Mouse (Mus musculus): ENCODE measurements around the gene Proser2.
"Not testable (repeated sequence)": the region's sequence is repeated elsewhere in the genome, so short reads cannot be mapped to it uniquely, and the experiment has no call there.

Gene Proser2

DNA sequence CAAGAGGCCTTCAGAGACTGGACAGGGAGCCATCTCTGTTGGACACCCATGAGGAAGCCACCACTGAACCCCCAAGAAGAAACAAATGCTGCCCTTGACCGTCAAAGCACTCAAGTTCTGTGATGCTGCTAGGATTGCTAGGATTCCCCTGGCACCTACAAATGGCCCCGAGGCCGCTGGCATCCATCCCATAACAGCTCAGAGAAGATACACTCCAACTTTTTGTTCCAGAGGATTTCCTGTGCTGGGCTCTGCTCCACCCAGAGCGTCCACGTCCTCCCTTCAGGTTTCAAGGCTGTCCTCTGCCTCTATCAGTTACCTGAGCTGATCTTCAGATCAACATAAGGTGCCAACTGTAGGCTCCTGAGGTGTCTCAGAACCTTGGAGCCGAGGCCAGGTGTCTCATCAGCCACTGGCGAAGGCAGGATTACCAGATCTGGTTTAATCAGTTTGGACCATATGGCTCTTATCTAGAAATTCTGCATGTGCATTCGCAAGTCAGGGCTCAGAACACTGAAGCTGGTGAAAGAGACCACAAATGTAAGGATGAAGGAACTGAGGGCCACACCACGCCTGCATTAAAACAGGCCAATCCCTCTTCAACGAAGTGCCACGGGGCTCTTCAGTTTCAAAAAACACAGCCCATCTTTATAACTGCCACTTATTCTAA lies 1.7 kb downstream of the Proser2 start:
- DNase-seq = no peak

DNA sequence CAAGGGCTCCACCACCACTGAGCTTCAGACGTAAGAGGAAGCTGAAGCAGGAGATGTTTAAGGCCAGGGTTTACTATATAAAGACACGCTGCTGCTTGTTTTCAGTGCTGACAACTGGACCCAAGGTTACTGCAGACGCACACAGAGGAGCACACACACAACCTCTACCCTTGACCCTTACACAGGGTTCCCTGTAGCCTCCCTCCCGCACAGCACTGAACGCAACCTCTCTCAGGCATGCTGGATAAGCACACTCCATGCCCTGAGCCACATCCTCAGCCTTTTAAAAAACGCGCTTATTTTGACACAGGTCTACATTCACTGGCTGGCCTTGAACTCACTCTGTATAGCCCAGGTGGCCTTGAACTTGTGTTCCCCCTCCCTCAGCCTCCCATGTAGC lies 7.0 kb downstream of the Proser2 start:
- DNase-seq = no peak

DNA sequence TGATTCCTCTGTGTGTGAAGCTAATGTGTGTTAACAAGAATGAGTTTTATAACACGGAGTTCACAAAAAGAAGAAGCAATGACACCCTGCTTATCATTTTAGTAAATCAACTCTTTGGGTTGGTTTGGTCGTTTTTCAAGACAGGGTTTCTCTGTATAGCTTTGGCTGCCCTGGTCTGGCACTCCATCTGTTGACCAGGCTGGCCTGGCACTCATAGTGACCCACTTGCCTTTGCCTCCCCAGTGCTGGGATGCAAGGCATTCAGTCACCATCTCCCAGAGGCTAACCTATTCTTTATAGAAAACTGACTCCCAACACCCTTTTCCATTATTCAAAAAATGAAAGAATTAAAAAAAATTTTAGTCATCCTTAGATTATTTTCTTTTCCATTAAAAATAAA lies 8.9 kb downstream of the Proser2 start:
- no peak for DNase-seq

DNA sequence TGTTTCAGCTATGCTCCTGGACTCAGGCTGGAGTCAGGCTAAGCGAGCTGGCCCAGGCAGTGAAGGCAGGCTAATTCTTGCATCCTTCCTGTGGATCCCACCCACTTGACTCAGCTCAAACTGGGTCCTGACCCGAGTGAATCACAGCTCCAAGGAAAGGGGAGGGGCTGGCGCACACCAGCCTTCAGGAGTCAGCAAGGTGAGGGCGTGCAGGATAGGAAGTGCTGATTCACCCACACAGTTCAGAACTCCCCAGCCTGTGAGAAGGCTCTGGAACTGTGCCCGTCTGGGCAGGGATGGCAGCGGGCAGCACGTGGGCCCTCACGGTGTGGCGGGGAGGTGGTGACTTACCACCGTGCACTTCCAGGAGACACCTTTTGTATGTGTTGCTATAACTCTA lies 11.8 kb downstream of the Proser2 start:
- no peak for DNase-seq

DNA sequence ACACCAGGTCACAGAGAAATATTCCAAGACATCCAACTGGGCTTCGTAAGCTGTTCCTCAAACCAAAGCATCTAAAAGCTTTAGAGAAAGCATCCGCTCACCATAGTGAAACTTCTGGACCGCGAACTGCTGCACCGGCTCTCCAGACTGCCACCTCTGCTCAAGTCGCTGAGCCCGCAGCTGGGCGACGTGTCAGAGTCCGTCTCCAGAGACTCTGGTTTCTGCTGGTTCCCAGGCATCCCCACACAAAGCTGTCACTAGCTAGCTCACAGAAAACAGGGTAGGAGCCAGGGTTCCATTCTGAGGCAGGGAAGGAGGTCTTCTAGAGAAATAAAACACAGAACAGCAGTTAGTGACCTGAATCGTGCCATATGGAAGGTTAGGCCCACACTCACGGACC lies 16.2 kb downstream of the Proser2 start:
- no peak for DNase-seq

DNA sequence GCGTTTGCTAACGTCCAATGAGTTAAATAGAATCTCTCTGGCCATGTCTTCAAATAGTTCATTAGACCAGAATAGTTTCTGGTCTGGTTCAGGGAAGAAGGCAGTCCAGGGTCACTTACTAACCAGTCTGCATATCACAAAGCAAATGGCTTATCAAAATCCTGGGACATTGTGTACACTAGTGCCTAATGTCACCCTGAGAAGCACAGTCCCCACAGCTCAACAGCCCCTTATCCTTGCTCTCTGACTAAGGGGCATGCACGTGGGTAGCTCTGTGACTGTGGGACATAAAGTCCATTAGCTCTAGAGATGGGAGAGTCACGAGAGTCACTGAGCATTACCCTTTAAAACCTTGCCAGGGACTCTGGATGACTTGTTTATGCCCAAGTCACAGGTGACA lies 17.4 kb downstream of the Proser2 start:
- no peak for DNase-seq

DNA sequence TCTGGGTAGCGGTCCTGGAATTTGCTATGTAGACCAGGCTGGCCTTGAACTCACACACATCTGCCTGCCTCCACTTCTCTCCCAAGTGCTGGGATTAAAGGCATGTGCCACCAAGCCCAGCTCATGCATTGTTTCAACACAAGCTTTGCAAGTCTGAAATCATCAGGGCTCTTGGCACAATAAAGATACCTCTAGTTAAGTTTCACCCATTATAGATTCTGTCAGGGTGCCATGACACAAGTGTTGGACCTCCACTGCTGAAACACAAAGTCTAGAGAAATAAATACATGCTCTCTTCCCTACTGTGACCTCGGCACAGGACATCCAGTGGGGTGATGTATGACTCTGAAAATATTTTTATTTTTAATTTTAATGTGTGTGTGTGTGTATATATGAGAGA lies 24.6 kb downstream of the Proser2 start:
- DNase-seq = no peak

DNA sequence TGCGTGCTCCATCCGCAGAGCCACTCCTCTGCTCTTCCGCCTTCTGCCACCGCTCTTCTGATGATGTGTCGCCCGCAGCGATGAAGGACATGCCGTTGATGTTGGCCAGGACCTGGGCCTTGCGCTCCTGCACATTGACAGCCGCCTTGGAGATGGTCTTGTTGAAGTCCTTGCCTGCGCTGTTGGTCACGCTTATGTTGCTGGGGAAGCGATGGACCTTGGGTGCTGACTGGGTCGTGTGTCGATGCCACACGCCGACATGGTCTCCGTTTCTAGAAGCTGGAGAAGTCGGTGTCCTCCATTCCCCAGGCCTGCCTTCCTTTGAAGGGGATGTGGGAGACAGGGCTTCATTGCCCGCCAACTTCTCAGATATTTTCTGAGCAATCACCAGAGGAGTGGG lies 29.3 kb downstream of the Proser2 start:
- DNase-seq = no peak

DNA sequence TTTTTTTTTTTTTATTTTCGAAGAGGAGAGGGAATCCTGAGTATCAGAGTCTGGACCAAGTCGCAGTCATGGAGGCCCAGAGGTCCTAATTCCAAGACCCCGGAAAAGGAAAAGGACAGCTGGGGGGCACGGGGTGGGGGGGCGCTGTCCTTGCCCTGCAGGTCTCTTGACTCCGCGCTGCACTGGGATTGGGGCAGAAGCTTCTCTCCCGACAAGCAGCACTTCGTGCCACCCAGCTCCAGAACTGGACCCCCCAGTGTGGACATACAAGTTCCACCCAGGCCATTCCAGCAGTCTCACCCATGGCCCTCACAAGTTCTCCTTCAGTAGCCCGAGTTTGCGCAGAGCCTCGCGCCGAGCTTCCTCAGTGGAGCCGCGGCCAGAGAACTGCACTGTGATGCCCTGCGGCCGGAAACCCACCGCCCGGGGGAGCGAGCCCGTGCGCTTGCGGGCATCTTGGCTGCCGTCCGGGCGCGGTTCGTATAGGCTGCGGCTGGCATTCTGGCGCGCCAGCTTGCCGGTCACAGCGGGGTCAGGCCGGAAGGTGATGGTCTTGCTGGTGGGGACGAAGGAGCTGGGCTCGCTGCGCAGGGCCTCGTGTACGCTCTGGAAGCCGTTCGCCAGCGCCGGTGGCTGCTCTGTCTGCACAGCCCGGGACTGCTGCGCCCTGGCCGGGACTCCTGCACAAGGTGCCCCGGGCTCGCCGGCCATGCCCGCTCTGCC lies 29.8 kb downstream of the Proser2 start:
- no peak for DNase-seq

DNA sequence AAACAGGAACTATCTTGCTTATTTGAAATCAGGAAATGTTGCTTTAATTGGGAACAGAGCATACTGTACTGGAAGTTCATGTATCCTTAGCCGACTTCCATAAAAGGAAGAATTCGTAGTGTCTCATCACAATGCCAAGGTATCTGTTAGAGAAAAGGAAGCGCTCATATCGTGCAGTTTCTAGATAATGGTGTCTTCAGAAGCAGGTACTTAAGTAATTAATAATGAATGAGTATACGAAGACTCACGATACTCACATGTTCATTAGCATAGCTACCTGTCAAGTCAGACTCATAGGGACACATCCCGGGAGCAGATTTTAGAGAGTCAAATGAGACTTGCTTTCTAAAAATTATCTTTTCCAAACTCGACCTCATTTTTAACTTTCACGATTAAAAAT lies 30.6 kb downstream of the Proser2 start:
- DNase-seq = no peak

DNA sequence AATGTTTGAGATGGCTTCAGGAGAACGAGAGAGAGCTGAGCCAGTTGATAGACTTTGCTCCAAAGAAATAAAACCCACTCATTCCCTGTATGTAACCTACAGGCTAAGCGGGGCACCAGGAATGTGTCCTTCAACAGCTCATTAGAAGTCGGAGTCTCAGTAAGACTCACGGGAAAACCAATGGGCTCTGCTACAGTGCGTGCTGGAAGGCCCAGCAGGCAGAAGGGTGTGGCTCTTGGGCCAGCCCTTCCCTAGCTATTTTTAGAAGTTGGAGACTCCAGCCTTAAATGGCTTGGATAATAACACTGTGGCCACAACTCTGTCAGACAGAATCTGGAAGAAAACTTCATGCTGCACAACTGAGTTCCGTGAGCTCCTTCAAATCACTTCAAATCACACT lies 31.1 kb downstream of the Proser2 start:
- no peak for DNase-seq

DNA sequence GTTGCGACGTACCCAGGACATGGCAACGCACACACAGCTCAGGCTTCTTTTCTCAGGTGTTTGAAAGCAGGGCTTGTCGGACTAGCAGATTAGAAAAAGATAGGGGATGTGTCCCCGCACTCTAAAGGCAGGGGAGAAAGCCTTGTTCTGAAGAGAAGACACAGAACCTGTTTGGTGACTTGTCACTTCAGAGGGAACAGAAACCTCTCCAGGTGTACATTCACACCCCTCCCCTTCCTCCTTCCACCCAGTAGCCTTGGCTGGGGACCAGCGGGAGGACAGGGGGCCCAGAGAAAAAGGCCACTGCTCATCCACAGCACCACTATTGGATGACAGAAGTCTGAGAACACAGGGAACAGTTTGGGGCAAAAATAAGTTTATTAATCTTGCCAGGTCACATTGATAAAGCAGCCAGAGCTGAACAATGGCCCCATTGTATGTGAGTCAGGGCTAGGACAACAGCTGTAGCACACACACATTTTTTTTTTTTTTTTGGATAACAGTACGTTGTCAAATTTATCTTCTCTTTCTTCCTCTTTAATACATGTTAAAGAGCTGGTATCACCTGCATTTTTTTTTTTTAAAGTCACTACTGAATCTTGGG lies 32.8 kb downstream of the Proser2 start:
- no peak for DNase-seq

DNA sequence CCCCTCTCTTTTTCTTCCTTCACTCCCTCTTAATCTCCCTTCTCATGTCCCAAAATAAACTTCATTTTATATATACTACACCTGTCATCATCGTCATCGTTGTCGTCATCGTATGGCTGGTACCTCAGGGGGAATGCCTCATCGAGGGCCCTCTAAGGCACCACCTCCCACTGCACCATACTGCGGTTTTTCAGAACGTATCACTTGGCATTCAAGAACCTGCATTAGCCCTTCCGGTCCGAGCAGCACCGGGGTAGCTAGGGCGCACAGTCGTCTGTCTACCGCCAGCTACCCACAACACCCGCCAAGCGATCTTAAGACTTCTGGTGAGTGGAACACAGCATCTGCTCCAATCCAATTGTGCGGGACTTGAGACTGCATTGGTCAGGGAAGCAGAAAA lies 40.1 kb downstream of the Proser2 start:
- DNase-seq = not testable (repeated sequence)

DNA sequence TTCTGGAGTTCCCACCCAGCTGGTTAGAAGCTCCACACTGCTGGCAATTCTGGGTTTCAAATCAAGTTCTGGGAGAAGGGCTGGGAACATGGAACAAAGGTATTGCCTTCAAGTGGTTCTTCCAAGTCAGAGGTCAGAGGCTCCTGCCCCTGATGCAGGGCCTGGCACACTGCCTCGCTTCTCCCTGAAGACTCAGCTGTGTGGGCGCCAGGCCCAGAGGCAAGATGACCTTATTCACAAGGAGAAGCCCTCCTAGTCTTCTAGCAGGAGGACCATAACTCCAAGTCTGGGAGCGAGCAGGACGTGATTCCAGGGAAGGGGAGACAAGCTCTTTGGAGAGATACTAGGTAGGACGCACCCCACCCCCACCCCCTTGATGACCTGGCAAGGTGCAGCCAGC lies 42.9 kb downstream of the Proser2 start:
- no peak for DNase-seq

DNA sequence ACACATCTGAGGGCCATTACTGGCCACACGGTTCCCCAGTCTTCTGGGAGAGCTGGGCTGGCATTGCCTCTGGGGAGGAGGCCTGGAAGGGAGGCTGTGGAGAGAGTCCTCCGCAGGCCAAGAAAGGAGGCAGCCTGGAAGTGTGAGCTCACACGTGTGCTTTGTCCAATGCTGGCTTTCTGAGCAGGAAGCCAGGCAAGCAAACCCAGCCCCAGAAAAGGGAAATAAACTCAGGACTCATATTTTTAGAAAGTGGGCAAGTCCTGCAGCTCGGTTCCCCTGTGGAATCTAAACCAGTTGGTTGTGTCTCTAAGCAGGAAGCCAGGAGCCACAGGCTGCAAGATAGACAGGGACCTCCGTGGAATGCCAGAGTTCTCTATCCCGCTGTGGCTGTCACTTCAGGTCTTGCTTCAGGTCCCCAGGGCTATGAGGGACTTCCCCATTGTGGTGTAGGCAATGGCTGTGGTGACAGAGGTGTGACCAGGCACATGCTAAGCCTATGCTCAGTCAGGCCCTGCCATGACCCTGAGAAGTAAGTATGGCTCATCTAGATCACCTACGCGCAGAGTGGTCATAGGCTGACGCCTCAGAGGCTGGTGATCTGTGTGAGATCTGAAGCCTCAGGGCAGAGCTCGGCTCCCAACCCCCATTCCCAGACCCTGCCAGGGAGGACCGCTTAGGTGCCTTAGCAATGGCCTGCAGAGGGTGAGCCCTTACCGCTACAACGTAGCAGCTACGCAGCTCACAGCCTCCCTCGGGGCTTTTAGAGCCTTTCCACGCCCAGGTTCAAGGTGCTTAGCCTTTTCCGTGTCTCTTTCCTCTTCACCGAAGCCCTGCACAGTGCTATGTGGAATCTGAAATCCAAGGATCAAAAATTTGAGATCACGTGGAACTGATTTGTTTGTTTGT lies 44.1 kb downstream of the Proser2 start:
- DNase-seq = no peak

DNA sequence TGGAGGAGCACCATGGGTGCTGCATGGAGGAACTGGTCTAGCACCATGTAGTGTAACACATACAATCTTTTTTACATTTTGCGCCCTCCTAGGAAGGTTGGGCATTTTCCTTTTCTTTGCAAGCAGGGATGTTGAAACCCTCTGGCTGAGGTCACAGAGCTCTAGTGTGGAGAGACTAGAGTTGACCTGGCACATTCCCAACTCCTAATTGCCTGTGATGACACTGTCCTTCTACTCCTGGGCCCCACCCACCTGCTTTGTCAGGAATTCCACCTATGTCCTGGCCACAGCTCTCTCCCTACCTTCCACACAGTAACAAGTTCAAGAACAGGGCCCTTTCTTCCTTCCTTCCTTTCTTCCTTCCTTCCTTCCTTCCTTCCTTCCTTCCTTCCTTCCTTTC lies 46.3 kb downstream of the Proser2 start:
- DNase-seq = no peak

DNA sequence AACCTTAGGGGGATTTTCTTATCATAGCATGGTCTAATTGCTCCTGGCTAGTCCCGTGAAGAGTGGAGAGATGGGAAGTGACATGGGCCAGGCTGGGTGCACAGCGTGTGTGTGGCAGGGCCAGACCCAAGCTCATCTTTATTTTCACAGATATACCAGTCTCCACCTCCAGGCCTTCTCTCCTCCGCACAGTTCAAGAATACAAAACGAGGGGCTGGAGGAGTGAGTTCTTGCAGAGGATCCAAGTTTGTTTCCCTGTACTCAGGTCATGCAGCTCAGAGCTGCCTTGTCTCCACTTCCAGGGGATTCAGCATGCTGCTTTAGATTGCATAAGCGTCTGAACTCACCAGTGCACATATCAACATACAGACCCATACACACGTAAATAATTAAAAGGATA lies 47.4 kb downstream of the Proser2 start:
- DNase-seq = no peak

DNA sequence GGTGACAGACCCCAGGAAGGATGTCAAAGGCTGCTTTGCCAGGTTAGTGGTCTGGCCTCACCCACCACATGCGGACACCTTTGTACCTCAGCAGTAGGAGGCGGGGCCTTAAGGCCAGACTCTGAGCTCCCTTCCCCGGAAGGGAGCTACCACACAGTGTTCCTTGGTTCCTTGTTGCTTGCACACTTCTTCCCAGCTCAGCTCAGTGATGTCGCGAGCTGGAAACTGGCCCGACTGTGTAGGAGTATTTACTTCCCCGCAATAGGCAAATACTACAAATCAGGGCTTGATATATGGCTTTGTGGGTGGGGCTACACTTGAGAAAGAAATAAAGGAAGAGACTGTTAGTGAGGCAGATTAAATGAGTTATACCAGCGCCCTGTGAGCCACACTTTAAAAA lies 48.9 kb downstream of the Proser2 start:
- no peak for DNase-seq

DNA sequence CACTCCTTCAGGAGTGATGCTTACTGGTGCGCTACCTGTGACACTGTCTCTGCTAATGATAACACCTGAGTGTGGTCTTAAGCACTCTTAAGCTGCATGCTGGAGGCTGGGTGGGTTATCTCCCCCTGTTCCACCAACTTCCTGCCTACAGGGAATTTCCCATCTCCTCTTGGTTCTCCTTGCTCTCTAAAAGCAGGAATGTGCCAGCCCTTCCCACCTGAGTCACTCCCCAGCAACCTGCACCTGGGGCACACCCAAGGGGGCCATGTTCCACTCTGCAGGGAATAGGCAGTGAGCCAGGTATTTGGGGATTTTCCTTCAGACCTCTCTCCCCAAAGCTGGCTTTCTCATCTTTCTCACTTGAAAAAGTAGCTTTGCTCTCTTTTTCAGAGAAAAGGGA lies 50.0 kb downstream of the Proser2 start:
- DNase-seq = no peak

DNA sequence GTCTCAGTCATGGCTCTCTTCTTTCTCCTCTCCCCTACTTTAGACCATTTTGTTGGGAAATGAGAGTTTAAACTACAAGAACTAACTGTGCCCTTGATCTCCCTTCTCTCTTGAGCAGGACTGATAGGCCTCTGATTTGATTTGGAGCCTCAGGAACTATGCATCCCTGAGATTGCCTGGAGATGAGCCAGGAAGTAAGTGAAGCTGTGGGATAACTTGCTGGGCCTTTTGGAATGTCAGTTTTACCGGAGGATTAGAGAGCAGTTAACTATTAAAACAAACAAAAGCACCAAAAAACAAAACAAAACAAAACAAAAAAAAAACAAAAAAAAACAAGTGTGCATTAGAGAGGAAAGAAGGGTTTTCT lies 54.5 kb downstream of the Proser2 start:
- DNase-seq = no peak

DNA sequence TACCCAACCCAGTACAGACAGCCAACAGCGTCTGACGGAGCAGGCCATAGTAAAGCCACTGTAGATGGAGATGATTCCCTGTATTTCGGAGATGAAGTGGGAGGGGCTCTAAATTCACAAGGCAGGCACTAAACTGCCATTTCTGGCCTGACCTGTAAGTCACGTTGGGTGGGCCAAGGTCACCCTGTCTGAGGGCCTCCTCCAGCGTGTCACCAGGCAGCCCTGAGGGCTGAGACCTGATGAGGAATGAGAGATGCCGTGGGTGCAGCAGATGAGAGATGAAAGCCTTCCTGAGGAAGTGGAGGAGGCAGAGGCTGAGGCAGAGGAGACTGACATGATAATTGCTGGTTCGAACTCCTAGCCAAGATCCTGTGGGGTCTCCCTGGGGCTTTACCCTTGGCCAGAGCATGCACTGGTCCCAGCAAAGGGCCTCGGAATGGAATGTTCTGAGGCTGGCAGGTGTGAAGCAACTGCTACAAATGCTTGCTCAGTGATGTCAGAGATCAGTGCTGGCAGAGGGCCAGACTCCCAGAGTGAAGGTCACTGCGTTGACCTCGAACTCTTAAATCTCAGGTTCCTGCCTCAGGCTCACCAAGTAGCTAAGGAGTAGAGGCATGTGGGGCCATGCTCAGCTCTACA lies 55.0 kb downstream of the Proser2 start:
- no peak for DNase-seq

DNA sequence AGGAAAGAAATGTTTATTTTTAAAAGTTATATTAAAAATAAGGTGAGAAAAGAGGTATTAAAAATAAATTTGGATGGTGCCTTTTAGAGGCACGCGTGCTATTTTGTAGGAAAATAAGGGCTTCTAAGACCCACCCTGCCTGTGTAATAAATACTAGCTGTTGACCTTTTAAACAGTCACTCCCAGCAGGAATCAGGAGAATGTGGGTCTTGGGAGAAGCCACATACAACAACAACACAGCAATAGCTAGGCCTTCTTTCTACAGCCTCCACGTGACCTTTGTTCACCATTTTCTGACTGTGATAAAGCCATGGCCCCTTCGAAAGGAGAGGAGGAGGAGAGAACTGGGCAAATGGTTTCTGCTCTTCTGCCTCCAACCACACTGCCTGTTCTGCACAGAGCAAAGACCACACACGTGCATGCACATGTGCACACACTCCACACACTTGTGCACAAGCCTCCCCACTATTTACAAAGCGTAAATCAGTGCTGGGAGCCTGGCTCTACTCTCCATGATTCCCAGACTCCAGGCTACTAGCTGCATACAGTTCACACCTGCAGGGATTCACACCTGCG lies 57.2 kb downstream of the Proser2 start:
- no peak for DNase-seq

All from thymus, adult 18-20 months (tissue).